Mouse (Mus musculus) liver, embryonic 11.5 days (tissue): ENCODE measurements around the gene Tbx6. TPM values are rescaled to one million over a fixed set of nuclear protein-coding genes. Genes with fewer than 3 reads are reported as not detected.
A peak's percentile ranks its signal among the peaks of the same experiment; 100 is the strongest.

Experiments used
- ATAC-seq: fragments of 200-750 bp; cut with Nextera tagmentation; replicated peaks from 2 replicates; pipeline ENCODE4 v1.8.0; 2017; ENCODE audit warnings: moderate number of reproducible peaks, mild to moderate bottlenecking, moderate TSS enrichment, moderate library complexity; ENCODE audit not compliant: low FRiP score
- DNase-seq: peaks from one replicate; pipeline ENCODE4 v3.0.0-alpha.2; 2017; ENCODE audit warnings: low spot score
- H3K27ac ChIP-seq: fragments of 300-500 bp; sonication (generic); 2 replicates; pipeline ENCODE4 v1.5.1; 2014; ENCODE audit warnings: mild to moderate bottlenecking, low read depth, low read length, control low read depth
- H3K27me3 ChIP-seq: fragments of 300-500 bp; sonication (generic); replicated peaks from 2 replicates; pipeline ENCODE4 v1.6.1; 2014; ENCODE audit warnings: low read length, mixed read lengths; ENCODE audit not compliant: control insufficient read depth, insufficient read depth
- H3K36me3 ChIP-seq: fragments of 300-500 bp; sonication (generic); 2 replicates; pipeline ENCODE4 v1.6.1; 2014; ENCODE audit warnings: mild to moderate bottlenecking, low read length, moderate library complexity, mixed read lengths; ENCODE audit not compliant: control insufficient read depth, insufficient read depth
- H3K4me1 ChIP-seq: fragments of 300-500 bp; sonication (generic); replicated peaks from 2 replicates; pipeline ENCODE4 v1.6.1; 2014; ENCODE audit warnings: low read length, mixed read lengths; ENCODE audit not compliant: control insufficient read depth, insufficient read depth
- H3K4me2 ChIP-seq: fragments of 300-500 bp; sonication (generic); 2 replicates; pipeline ENCODE4 v1.6.1; 2014; ENCODE audit warnings: mild to moderate bottlenecking, control low read depth, moderate library complexity
- H3K4me3 ChIP-seq: fragments of 300-500 bp; sonication (generic); 2 replicates; pipeline ENCODE4 v1.5.1; 2014; ENCODE audit warnings: low read depth, low read length, control low read depth
- H3K9ac ChIP-seq: fragments of 300-500 bp; sonication (generic); 2 replicates; pipeline ENCODE4 v1.6.1; 2014; ENCODE audit warnings: low read depth, low read length, control low read depth
- H3K9me3 ChIP-seq: fragments of 300-500 bp; sonication (generic); 2 replicates; pipeline ENCODE4 v1.6.1; 2016; ENCODE audit warnings: low read length, inconsistent platforms, mixed read lengths; ENCODE audit not compliant: control insufficient read depth
- WGBS: fragments of 180-500 bp; shearing (Covaris S2); extraction: QIAGEN DNeasy Blood & Tissue Kit; methylation state at CpG from one replicate; pipeline ENCODE4 v1.1.7; 2014; 5-methylcytosine and 5-hydroxymethylcytosine counted together
- polyA plus RNA-seq: library from polyadenylated mRNA; unstranded; fragments of >200 nt; fragmentation: Nextera tagmentation; extraction: Ambion mirVana; gene quantifications from 2 replicates; pipeline ENCODE4 v1.2.1, GENCODE M21; 2014

Tbx6 gene
- polyA plus RNA-seq, 1 experiment from 2014 or later: 0.22 TPM

GRCm38 (mm10) chr7:126800269-126801056, 19.2 kb downstream of the Tbx6 start:
- H3K4me3 ChIP-seq: peak overlapping the region; percentile 97
- peaks cover 37% of the 10 kb centered on the region for H3K4me1 ChIP-seq
- WGBS: 57% methylated on average over 5 of the region's 5 CpGs
- peak overlapping the region; percentile 84 for H3K9ac ChIP-seq
- no peak for DNase-seq
- peaks cover 22% of the 10 kb centered on the region for H3K36me3 ChIP-seq
- H3K4me2 ChIP-seq: peak overlapping the region; percentile 82
- no peak for ATAC-seq
- H3K27me3 ChIP-seq: no peaks in the 10 kb centered on the region
- H3K27ac ChIP-seq: peak overlapping the region; percentile 95
- H3K9me3 ChIP-seq: no peaks in the 10 kb centered on the region

DNA sequence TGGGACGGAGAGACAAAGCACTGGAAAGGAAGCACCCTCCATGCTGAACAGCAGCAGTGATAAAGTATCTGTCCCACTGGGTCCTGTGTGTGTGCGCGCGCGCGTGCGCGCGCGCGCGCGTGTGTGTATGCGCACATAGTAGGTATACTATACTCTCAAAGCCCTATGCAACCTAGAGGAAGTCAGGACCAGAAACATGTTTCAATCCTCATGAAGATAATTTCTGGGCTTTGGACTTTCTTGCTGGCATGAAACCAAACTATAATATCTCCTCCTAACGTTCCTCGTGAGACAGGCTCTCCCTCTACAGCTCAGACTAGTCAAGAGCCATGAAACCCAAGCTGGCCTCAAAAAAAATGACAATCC, 19.8 kb downstream of the Tbx6 start:
- H3K9me3 ChIP-seq: no peaks in the 10 kb centered on the region
- ATAC-seq (no peak), DNase-seq (no peak)
- H3K4me2 ChIP-seq: no peak overlapping the region
- no peak overlapping the region for H3K4me3 ChIP-seq
- peaks cover 34% of the 10 kb centered on the region for H3K4me1 ChIP-seq
- H3K9ac ChIP-seq: 0 out of 2 replicates have a peak overlapping the region, but pooled peaks have one; percentile 12
- no peak overlapping the region for H3K27ac ChIP-seq
- 90% methylated on average over 16 of the region's 16 CpGs for WGBS
- H3K36me3 ChIP-seq: peaks cover 17% of the 10 kb centered on the region
- no peaks in the 10 kb centered on the region for H3K27me3 ChIP-seq

- H3K4me3 ChIP-seq: no peak overlapping the region
- no peaks in the 10 kb centered on the region for H3K9me3 ChIP-seq
- WGBS: 80% methylated on average over 11 of the region's 11 CpGs
- H3K4me2 ChIP-seq: no peak overlapping the region
- ATAC-seq: no peak
- no peak for DNase-seq
- no peak overlapping the region for H3K27ac ChIP-seq
- H3K9ac ChIP-seq: no peak overlapping the region
- H3K36me3 ChIP-seq: peaks cover 6% of the 10 kb centered on the region; the same call in 1 of the 2 replicates
- H3K27me3 ChIP-seq: no peaks in the 10 kb centered on the region
- peaks cover 21% of the 10 kb centered on the region for H3K4me1 ChIP-seq
Measured at GRCm38 (mm10) chr7:126802134-126802889, 21.0 kb downstream of the Tbx6 start.

- Histone ChIP-seq H3K9me3 (no peaks in the 10 kb centered on the region), H3K36me3 (peaks cover 2% of the 10 kb centered on the region; the same call in 1 of the 2 replicates), H3K4me1 (peaks cover 22% of the 10 kb centered on the region), H3K27ac (no peak overlapping the region), H3K27me3 (no peaks in the 10 kb centered on the region), H3K4me2 (no peak overlapping the region), H3K4me3 (no peak overlapping the region), H3K9ac (no peak overlapping the region)
- 58% methylated on average over 6 of the region's 6 CpGs for WGBS
- DNase-seq (no peak), ATAC-seq (no peak)
Measured at GRCm38 (mm10) chr7:126803181-126803580, 21.9 kb downstream of the Tbx6 start.

DNA sequence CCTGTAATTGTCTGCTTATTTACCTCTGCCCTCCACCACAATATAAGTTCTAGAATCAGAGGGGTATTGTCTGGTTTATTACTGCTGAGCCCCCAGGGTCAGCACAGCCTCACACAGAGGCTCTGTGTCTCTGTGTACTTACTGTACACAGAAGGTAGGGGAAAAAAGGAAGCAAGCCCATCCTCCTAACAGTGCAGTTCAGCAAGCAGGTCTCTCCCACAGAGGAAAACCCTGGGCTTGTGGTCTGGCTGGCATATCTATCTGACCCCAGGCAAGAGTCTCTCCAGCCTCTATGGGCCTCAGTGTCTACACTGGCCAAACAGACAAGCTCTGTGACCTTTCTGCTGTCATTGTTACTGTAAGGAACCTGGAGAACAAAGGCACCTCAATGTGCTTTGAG, 22.5 kb downstream of the Tbx6 start:
- ATAC-seq (no peak), DNase-seq (no peak)
- Histone ChIP-seq H3K9ac (0 out of 2 replicates have a peak overlapping the region, but pooled peaks have one; percentile 15), H3K4me1 (peaks cover 28% of the 10 kb centered on the region), H3K27me3 (no peaks in the 10 kb centered on the region), H3K4me2 (peak overlapping the region; percentile 25), H3K9me3 (no peaks in the 10 kb centered on the region), H3K36me3 (peaks cover 2% of the 10 kb centered on the region; the same call in 1 of the 2 replicates), H3K27ac (no peak overlapping the region), H3K4me3 (no peak overlapping the region)

DNA sequence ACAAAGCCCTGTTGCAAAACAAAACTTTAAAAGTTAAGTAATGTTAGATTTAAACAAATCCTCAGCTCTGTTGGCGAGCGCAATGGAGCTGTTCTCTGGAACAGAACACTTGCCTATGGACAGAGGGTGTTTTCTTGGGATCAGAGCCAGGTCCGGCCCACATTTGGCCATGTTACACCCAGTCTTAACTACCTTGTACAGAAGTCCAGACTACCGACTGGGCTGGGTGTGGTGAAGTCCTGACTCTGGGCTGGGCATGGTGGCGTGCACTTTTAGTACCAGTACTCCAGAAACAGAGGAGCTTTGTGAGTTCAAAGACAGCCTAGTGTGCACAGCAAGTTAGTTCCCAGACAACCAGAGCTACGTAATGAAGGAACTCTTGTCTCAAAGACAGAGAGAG, 25.7 kb downstream of the Tbx6 start:
- 85% methylated on average over 6 of the region's 6 CpGs for WGBS
- ATAC-seq: no peak

GRCm38 (mm10) chr7:126807405-126807804, 26.1 kb downstream of the Tbx6 start:
- WGBS: 80% methylated on average over 4 of the region's 4 CpGs
- Histone ChIP-seq H3K36me3 (peaks cover 2% of the 10 kb centered on the region; the same call in 1 of the 2 replicates), H3K27ac (0 out of 2 replicates have a peak overlapping the region, but pooled peaks have one; percentile 6), H3K4me1 (peaks cover 28% of the 10 kb centered on the region), H3K27me3 (no peaks in the 10 kb centered on the region), H3K9me3 (no peaks in the 10 kb centered on the region), H3K9ac (no peak overlapping the region; the same call in 1 of the 2 replicates), H3K4me2 (no peak overlapping the region; the same call in 1 of the 2 replicates), H3K4me3 (no peak overlapping the region)
- DNase-seq (no peak), ATAC-seq (no peak)

More for the DNA sequence above, 25.7 kb downstream of the Tbx6 start:
- no peaks in the 10 kb centered on the region for H3K9me3 ChIP-seq
- H3K27me3 ChIP-seq: no peaks in the 10 kb centered on the region
- no peak for DNase-seq
- H3K4me3 ChIP-seq: no peak overlapping the region
- no peak overlapping the region for H3K9ac ChIP-seq
- H3K36me3 ChIP-seq: peaks cover 2% of the 10 kb centered on the region; the same call in 1 of the 2 replicates
- H3K4me1 ChIP-seq: peaks cover 28% of the 10 kb centered on the region
- 0 out of 2 replicates have a peak overlapping the region, but pooled peaks have one; percentile 6 for H3K27ac ChIP-seq
- H3K4me2 ChIP-seq: no peak overlapping the region

DNA sequence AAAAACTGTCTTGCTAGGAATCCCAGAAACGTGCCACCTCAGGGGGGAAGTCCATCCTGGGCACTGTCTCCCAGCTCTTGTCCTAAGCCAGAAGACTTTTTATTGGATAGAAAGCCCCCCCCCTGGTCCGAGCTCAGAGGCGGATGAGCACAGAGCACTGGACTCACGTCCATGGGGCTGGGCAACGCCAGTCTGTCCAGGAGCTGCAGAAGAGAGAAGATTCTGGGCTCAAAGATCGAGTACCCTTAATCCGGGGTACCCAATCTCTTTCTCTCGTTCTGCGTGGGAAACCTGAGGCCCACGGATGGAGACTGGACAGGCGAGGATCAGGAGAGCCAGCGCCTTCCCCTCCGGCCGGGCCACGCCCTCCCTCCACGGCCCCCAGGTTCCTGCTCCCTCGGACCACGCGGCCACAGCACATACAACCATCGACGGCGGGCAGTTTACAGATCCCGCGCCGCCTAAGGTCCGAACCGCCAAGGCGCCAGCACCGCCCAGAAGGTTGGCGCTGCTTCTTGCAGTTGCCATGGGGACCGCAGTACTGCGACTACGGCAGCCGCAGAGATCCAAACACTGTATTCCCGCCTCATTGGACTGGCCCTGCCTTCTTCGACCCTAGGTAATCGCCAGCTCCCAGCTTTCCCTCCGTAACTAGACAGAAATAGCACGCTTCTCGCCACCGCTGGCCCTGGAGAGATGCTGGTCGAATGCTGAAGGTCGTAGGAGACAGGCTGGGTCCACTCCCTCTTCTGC, 27.6 kb downstream of the Tbx6 start:
- peak overlapping the region; percentile 72 for H3K4me3 ChIP-seq
- H3K27me3 ChIP-seq: no peaks in the 10 kb centered on the region
- ATAC-seq (peak; percentile 89), DNase-seq (peak; percentile 81)
- H3K9me3 ChIP-seq: no peaks in the 10 kb centered on the region
- H3K9ac ChIP-seq: peak overlapping the region; percentile 78
- peak overlapping the region; percentile 77 for H3K27ac ChIP-seq
- 0 out of 2 replicates have a peak, but pooled peaks cover 2% of the 10 kb centered on the region for H3K36me3 ChIP-seq
- H3K4me1 ChIP-seq: peaks cover 22% of the 10 kb centered on the region
- H3K4me2 ChIP-seq: peak overlapping the region; percentile 96
- WGBS: 2% methylated on average over 41 of the region's 43 CpGs
